Mouse (Mus musculus) limb, embryonic 15.5 days (tissue): ENCODE results near the gene Saa4. TPM values are rescaled to one million over a fixed set of nuclear protein-coding genes. Genes with fewer than 3 reads are reported as not detected.
"Not testable (repeated sequence)": the region's sequence is repeated elsewhere in the genome, so short reads cannot be mapped to it uniquely, and the experiment has no call there.

ENCODE experiments used
- ATAC-seq: fragments of 200-750 bp; cut with Nextera tagmentation; 2 replicates; pipeline ENCODE4 v1.8.0; 2017; ENCODE audit warnings: low read depth, moderate TSS enrichment; ENCODE audit not compliant: insufficient number of reproducible peaks, low FRiP score, low TSS enrichment
- H3K27ac ChIP-seq: fragments of 300-500 bp; sonication (generic); 2 replicates; pipeline ENCODE4 v1.5.1; 2015; ENCODE audit warnings: moderate library complexity, mild to moderate bottlenecking, inconsistent platforms
- H3K27me3 ChIP-seq: fragments of 300-500 bp; sonication (generic); 2 replicates; pipeline ENCODE4 v1.6.1; 2015; ENCODE audit warnings: inconsistent platforms
- H3K36me3 ChIP-seq: fragments of 300-500 bp; sonication (generic); 2 replicates; pipeline ENCODE4 v1.6.1; 2015; ENCODE audit warnings: inconsistent platforms
- H3K4me1 ChIP-seq: fragments of 300-500 bp; sonication (generic); 2 replicates; pipeline ENCODE4 v1.6.1; 2015; ENCODE audit warnings: inconsistent platforms
- H3K4me2 ChIP-seq: fragments of 300-500 bp; sonication (generic); 2 replicates; pipeline ENCODE4 v1.6.1; 2015; ENCODE audit warnings: mild to moderate bottlenecking, inconsistent platforms
- H3K4me3 ChIP-seq: fragments of 300-500 bp; sonication (generic); 2 replicates; pipeline ENCODE4 v1.5.1; 2015; ENCODE audit warnings: mild to moderate bottlenecking, inconsistent platforms
- H3K9ac ChIP-seq: fragments of 300-500 bp; sonication (generic); 2 replicates; pipeline ENCODE4 v1.6.1; 2015; ENCODE audit warnings: inconsistent platforms
- H3K9me3 ChIP-seq: fragments of 300-500 bp; sonication (generic); 2 replicates; pipeline ENCODE4 v1.6.1; 2016; ENCODE audit warnings: inconsistent platforms
- WGBS: fragments of 180-500 bp; shearing (Covaris S2); methylation state at CpG from one replicate; pipeline ENCODE4 v1.1.7; 2015; 5-methylcytosine and 5-hydroxymethylcytosine counted together
- polyA plus RNA-seq: library from polyadenylated mRNA; unstranded; fragments of >200 nt; fragmentation: Nextera tagmentation; extraction: Ambion mirVana; gene quantifications from 2 replicates; pipeline ENCODE4 v1.2.1, GENCODE M21; 2015

Gene Saa4
- polyA plus RNA-seq, result not detected in 2 replicates

GRCm38 (mm10) chr7:46732458-46732857 lies at the start of gene Saa4:
Gene Saa4, minus strand, starts transcription at chr7:46732603.
- Histone ChIP-seq H3K27me3 (no peaks in the 10 kb centered on the region), H3K9me3 (no peaks in the 10 kb centered on the region), H3K27ac (no peak within 1 kb of the TSS), H3K4me2 (no peak within 1 kb of the TSS), H3K9ac (no peak within 1 kb of the TSS), H3K36me3 (no peaks in the 10 kb centered on the region), H3K4me3 (no peak within 1 kb of the TSS), H3K4me1 (no peaks in the 10 kb centered on the region)
- no peak for ATAC-seq
- 68% methylated on average over 4 of the region's 4 CpGs for WGBS

DNA sequence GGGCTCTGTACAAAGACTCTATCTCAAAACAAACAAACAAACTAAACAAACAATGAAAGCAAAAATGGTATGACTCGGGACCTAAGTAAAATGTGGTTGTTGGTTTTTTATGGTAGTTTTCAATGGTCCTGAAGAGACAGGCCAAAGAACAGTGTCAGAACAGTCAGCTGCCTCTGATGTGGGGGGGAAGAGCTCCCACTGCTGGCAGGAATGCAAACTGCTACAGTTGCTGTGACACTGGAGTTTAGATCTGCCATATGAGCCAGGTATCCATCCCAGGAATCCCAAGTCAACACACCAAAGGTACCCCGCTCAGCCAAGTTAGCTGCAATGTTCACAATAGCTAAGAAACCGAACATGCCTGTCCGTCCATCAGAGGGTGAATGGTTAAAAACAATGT lies 38.3 kb upstream of the Saa4 start:
- Histone ChIP-seq H3K27me3 (no peaks in the 10 kb centered on the region), H3K9me3 (no peaks in the 10 kb centered on the region), H3K4me1 (no peaks in the 10 kb centered on the region), H3K27ac (no peak overlapping the region), H3K4me3 (no peak overlapping the region), H3K4me2 (no peak overlapping the region), H3K9ac (no peak overlapping the region), H3K36me3 (peaks cover 86% of the 10 kb centered on the region)
- ATAC-seq, result no peak
- 60% methylated on average over 4 of the region's 4 CpGs for WGBS

- no peak for ATAC-seq
- no peak overlapping the region for H3K4me3 ChIP-seq
- no peaks in the 10 kb centered on the region for H3K27me3 ChIP-seq
- no peaks in the 10 kb centered on the region for H3K9me3 ChIP-seq
- H3K4me1 ChIP-seq, result no peaks in the 10 kb centered on the region
- H3K27ac ChIP-seq, result no peak overlapping the region
- H3K4me2 ChIP-seq, result no peak overlapping the region
- no peak overlapping the region for H3K9ac ChIP-seq
- WGBS, result 90% methylated on average over 7 of the region's 7 CpGs
- H3K36me3 ChIP-seq, result peaks cover 82% of the 10 kb centered on the region
Observed at GRCm38 (mm10) chr7:46768451-46768850, 36.0 kb upstream of the Saa4 start.

DNA sequence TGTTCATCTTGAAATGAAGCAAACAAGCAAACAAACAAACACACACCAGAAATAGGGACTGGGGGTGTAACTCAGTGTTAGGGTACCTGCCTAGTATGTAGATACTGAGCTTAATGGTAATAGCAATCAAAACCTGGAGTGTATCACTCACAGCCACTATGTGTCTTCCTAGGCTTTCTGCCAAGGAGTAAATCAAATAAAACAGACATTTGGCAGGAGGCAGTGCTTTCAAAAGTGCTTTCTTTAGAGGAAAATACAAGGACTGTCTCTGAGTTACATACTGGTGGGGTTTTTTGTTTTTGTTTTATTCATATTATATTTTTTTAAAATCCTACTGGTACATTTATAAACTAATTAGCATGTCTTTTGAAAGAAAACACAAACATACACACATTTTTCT lies 35.0 kb upstream of the Saa4 start:
- Histone ChIP-seq H3K27ac (no peak overlapping the region), H3K4me2 (no peak overlapping the region), H3K9ac (no peak overlapping the region), H3K4me1 (no peaks in the 10 kb centered on the region), H3K36me3 (peaks cover 82% of the 10 kb centered on the region), H3K9me3 (no peaks in the 10 kb centered on the region), H3K27me3 (no peaks in the 10 kb centered on the region), H3K4me3 (no peak overlapping the region)
- ATAC-seq, result no peak

DNA sequence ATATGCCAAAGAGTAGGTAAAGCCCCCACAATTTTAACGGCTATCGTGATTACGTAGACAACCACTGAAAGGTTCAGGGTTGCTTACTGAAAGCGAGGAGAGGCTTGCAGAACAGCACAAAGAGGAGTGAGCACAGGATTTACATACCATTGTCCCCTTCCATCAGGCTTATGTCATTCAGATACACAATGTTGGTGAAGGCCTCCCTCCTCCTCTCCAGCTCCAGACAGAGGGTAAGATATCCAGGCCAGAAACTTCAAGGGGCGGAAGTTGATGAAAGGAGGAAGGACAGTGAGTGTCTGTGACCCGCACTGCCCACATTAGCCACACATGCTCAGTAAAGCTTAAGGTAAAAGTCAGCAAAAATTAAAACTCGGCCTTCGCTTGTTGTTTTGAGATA lies 32.3 kb upstream of the Saa4 start:
- no peak for ATAC-seq
- Histone ChIP-seq H3K36me3 (peaks cover 79% of the 10 kb centered on the region), H3K9me3 (no peaks in the 10 kb centered on the region), H3K4me1 (no peaks in the 10 kb centered on the region), H3K27me3 (no peaks in the 10 kb centered on the region), H3K4me2 (no peak overlapping the region), H3K27ac (no peak overlapping the region), H3K9ac (no peak overlapping the region), H3K4me3 (no peak overlapping the region)
- WGBS, result 96% methylated on average over 8 of the region's 8 CpGs

DNA sequence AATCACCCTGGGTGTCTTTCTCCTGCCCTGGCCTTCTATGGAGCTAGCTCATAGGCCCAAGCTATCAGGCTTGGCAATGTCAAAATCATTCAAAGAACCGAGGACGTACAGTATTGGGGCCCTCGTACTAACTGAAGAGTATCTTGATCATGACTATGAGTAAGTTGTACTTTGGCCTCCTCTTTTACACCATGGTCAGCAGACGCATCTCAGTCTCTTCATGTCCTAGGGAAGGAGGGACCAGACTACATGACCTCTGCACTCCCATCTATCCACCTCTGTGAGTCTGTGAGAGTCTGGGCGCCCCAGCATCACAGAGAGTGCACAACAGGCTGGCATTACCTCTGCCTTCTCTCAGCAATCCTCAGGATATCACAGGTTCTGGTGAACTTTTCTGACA lies 30.2 kb upstream of the Saa4 start:
- no peak overlapping the region for H3K4me2 ChIP-seq
- H3K27me3 ChIP-seq, result no peaks in the 10 kb centered on the region
- no peak overlapping the region for H3K9ac ChIP-seq
- 95% methylated on average over 5 of the region's 5 CpGs for WGBS
- ATAC-seq, result no peak
- H3K4me3 ChIP-seq, result no peak overlapping the region
- H3K27ac ChIP-seq, result no peak overlapping the region
- peaks cover 65% of the 10 kb centered on the region for H3K36me3 ChIP-seq
- no peaks in the 10 kb centered on the region for H3K4me1 ChIP-seq
- no peaks in the 10 kb centered on the region for H3K9me3 ChIP-seq

GRCm38 (mm10) chr7:46761049-46761795 lies 28.8 kb upstream of the Saa4 start:
- Histone ChIP-seq H3K4me2 (no peak overlapping the region), H3K9me3 (no peaks in the 10 kb centered on the region), H3K36me3 (peaks cover 56% of the 10 kb centered on the region), H3K4me1 (no peaks in the 10 kb centered on the region), H3K27me3 (no peaks in the 10 kb centered on the region), H3K4me3 (no peak overlapping the region), H3K9ac (no peak overlapping the region), H3K27ac (no peak overlapping the region)
- 78% methylated on average over 11 of the region's 11 CpGs for WGBS
- ATAC-seq, result no peak

- Histone ChIP-seq H3K4me2 (no peak within 1 kb of the TSS), H3K9ac (no peak within 1 kb of the TSS), H3K36me3 (no peaks in the 10 kb centered on the region), H3K4me1 (no peaks in the 10 kb centered on the region), H3K4me3 (no peak within 1 kb of the TSS), H3K27me3 (no peaks in the 10 kb centered on the region), H3K9me3 (no peaks in the 10 kb centered on the region), H3K27ac (no peak within 1 kb of the TSS)
- WGBS, result 57% methylated on average over 3 of the region's 3 CpGs
- ATAC-seq, result no peak
Observed at GRCm38 (mm10) chr7:46751490-46751889, 19.1 kb upstream of the Saa4 start, which contains the start of gene Saa2. Gene Saa2, plus strand, starts transcription at chr7:46751790.

GRCm38 (mm10) chr7:46748459-46748858 lies 16.1 kb upstream of the Saa4 start:
- Histone ChIP-seq H3K4me2 (no peak overlapping the region), H3K27ac (no peak overlapping the region), H3K27me3 (no peaks in the 10 kb centered on the region), H3K9ac (no peak overlapping the region), H3K4me3 (no peak overlapping the region), H3K4me1 (no peaks in the 10 kb centered on the region), H3K36me3 (no peaks in the 10 kb centered on the region), H3K9me3 (no peaks in the 10 kb centered on the region)
- WGBS, result 49% methylated on average over 3 of the region's 3 CpGs
- no peak for ATAC-seq

DNA sequence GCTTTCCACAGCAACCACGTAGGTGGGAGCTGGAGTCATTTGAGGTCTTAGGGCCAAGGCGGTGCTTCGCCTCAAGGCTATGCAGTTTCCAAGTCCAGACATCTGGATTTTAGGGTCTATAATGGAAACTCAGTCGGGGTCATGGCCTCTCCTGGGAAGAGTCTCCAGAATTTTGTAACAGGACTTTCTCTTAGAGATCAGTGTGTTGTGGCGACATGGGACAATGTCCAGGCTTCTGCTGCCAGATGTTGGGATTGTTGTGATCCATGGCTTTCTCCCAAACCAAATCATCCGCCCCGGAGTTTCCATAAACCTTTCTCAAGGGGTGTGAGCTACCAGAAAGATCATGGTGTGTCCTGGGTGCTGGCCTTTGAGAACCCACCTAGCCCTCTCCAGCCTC lies 14.0 kb upstream of the Saa4 start:
- WGBS, result 50% methylated on average over 7 of the region's 7 CpGs
- H3K4me1 ChIP-seq, result no peaks in the 10 kb centered on the region

DNA sequence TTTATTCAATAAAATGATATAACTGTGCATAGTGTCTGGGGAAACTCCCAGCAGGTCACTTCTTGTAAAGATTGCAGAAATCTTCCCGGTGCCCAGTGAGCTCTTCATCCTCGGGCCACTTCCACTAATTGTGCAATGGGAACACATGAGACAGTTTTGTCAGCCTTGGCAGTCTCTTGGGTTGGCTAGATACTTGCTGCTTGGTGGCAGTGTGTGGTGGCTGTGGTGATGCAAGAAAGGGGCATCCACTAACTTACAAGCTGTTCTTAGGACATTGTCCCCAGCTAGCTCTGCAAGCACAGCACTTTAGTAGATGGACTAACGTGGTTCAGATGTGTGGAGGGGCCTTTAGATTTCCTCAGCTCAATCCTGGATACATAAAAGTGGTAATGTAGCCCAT lies 13.4 kb upstream of the Saa4 start:
- Histone ChIP-seq H3K27ac (no peak overlapping the region), H3K27me3 (no peaks in the 10 kb centered on the region), H3K4me2 (no peak overlapping the region), H3K36me3 (no peaks in the 10 kb centered on the region), H3K9ac (no peak overlapping the region), H3K9me3 (no peaks in the 10 kb centered on the region), H3K4me3 (no peak overlapping the region), H3K4me1 (no peaks in the 10 kb centered on the region)
- ATAC-seq, result no peak
- 63% methylated on average over 3 of the region's 3 CpGs for WGBS

More for the DNA sequence above, 14.0 kb upstream of the Saa4 start:
- Histone ChIP-seq H3K4me3 (no peak overlapping the region), H3K4me2 (no peak overlapping the region), H3K36me3 (no peaks in the 10 kb centered on the region), H3K9ac (no peak overlapping the region), H3K27me3 (no peaks in the 10 kb centered on the region), H3K9me3 (no peaks in the 10 kb centered on the region), H3K27ac (no peak overlapping the region)
- no peak for ATAC-seq

DNA sequence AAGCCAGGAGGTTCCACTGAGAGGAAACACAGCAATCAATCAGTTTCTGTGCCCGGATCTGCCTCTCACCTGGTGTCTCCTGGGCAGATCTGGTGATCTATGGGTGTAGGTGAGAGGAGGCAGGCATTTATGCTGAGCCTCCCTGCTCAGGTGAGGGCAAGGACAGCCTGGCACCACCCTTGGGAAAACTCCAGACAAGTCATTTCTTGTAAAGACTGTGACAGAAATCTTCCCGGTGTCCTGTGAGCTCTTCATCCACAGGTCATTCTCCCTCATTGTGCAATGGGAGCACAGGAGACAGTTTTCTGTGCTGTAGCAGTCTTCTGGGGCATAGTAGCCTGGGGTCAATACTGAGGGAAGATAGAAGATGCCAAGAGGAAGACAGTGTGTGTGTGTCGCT lies 10.5 kb upstream of the Saa4 start, which contains the start of gene Saa1:
Gene Saa1 (minus strand): TSS at position 101 of the 400 bp plus-strand sequence.
- H3K9ac ChIP-seq, H3K27ac ChIP-seq, H3K4me2 ChIP-seq, H3K4me3 ChIP-seq, H3K9me3 ChIP-seq, H3K4me1 ChIP-seq, ATAC-seq, H3K36me3 ChIP-seq, H3K27me3 ChIP-seq: not testable (repeated sequence)
- 60% methylated on average over 3 of the region's 3 CpGs for WGBS

DNA sequence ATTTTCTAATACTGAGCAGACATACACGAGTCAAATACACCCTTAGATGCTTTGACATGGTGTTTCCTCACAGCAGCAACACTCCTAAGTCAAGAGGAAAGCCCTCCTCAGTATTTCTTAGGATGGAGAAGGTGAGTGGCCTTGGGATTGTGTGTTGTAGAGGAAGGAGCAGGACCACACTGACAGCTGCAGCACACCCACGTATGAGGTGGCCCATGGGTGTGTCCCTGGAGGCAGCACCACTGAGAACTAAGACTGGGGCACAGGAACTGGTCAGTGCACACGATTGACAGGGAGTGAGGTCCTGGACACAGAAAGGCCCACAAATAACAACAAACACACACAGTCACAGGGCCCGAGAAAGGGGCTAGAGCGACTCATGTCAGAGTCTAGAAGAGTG lies 7.6 kb upstream of the Saa4 start:
- WGBS, result 81% methylated on average over 5 of the region's 5 CpGs
- H3K36me3 ChIP-seq, H3K9me3 ChIP-seq: not testable (repeated sequence)

More for the DNA sequence above, 7.6 kb upstream of the Saa4 start:
- not testable (repeated sequence) for H3K27me3 ChIP-seq, H3K27ac ChIP-seq, H3K9ac ChIP-seq, H3K4me1 ChIP-seq, ATAC-seq, H3K4me3 ChIP-seq, H3K4me2 ChIP-seq
